Mouse (Mus musculus): ENCODE measurements around the gene Timp3. TPM values are rescaled to one million over a fixed set of nuclear protein-coding genes. Genes with fewer than 3 reads are reported as not detected.
A peak's percentile ranks its signal among the peaks of the same experiment; 100 is the strongest.

Timp3 gene
- total and polyA plus RNA-seq, 2 experiments from 2014 or later, result 33.6 to 62.9 TPM

DNA sequence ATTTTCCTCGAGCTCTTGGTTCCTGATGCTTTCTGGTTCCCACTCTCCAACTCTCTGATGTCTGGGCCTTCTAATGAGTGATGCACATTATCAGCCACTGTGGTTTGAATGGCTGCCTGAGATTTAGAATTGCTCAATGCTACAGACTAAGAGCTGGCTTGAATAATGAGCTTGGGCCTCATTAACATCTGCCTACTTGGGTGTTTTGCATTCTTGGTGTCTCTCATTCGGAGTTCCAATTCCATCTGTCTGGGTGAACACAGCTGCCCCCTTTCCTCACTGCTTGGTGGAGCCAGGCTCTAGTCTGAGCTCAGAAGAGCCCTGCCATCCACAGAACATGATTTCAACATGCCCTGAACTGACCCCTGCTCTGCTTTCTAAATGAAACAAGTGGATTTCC lies 89.7 kb downstream of the Timp3 start:
- H3K4me3 ChIP-seq (ENCODE audit: low read depth, low read length), result no peak overlapping the region
- H3K9me3 ChIP-seq (ENCODE audit: low read length), result 0 out of 2 replicates have a peak, but pooled peaks cover 3% of the 10 kb centered on the region
- H3K27me3 ChIP-seq (ENCODE audit: insufficient read depth, low read length), result no peaks in the 10 kb centered on the region
- no peak overlapping the region for H3K27ac ChIP-seq (ENCODE audit: low read depth, low read length)
- no peak overlapping the region for H3K9ac ChIP-seq
- no peak for TF ChIP-seq CTCF (IDR thresholded peaks at IDR 0.05; ENCODE audit: low read depth)
- 13% methylated on average over 2 of the region's 2 CpGs for WGBS
- H3K36me3 ChIP-seq (ENCODE audit: insufficient read depth), result no peaks in the 10 kb centered on the region
- H3K4me1 ChIP-seq (ENCODE audit: insufficient read depth), result peaks cover 4% of the 10 kb centered on the region; the same call in 1 of the 2 replicates
- peak; percentile 78 for ATAC-seq
- H3K4me2 ChIP-seq (ENCODE audit: low read depth), result no peak overlapping the region
- DNase-seq, result peak; percentile 38

DNA sequence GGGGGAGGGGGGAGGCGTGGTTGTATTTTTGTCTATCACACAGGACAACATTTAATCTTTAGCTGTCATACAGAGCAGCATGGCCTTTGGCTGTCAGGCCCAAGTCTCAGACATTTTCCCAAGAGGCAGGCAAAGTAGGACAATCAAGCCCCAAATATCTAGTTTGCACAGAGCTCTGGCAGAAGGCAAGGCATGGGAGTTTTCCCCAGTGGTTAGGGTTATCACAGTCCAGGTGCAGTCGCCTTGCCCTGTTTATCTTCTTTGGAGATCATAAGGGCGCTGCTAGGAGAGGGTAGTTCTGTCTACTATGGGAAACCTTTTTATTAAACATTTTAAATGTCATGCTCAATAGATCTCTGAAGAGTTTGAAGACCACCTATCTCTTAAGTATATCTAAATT lies 92.2 kb downstream of the Timp3 start:
- WGBS, result 92% methylated on average over 3 of the region's 3 CpGs
- Histone ChIP-seq H3K27me3 (ENCODE audit: insufficient read depth, low read length) (no peaks in the 10 kb centered on the region), H3K9me3 (ENCODE audit: low read length) (0 out of 2 replicates have a peak, but pooled peaks cover 3% of the 10 kb centered on the region), H3K36me3 (ENCODE audit: insufficient read depth) (no peaks in the 10 kb centered on the region), H3K4me1 (ENCODE audit: insufficient read depth) (peaks cover 4% of the 10 kb centered on the region; the same call in 1 of the 2 replicates), H3K4me2 (ENCODE audit: low read depth) (no peak overlapping the region), H3K9ac (no peak overlapping the region), H3K4me3 (ENCODE audit: low read depth, low read length) (no peak overlapping the region), H3K27ac (ENCODE audit: low read depth, low read length) (no peak overlapping the region)
- no peak for DNase-seq
- ATAC-seq, result no peak
- TF ChIP-seq CTCF (IDR thresholded peaks at IDR 0.05; ENCODE audit: low read depth), result no peak

DNA sequence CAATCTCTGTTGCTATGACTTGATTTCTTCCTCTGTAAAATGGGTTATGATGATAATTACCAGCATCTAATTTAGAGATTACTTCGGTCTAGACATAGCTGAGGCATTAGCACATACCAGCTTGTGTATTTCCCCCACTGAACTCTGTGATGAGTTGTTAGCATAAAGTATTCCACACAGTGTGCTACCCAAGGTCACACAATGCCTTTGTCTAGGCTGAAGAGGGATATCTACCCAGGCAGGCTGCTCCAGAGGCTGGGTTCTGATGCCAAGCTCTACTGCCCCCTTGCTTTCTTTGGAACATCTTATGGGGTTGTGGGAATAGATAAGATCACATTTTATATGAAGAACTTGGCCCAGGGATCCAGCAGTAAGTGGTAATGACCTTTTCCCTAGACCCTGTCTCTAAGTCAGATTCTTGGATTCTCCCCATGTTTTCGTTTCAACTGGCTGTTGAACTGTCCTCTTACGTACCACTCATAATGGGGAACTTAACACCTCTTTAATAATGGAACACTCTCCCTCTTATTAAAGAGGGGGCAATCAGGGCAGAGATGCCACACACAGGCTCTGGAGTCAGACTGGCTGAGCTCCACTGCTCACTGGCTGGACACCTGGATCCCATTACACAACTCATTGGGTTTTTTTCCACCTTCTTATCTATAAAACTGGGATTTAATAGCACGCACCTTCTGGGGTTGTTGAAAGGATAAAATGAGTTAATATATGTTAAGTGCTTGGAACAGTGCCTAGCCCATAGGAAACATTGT lies 97.6 kb downstream of the Timp3 start:
- Histone ChIP-seq H3K4me3 (ENCODE audit: low read depth, low read length) (no peak overlapping the region), H3K36me3 (ENCODE audit: insufficient read depth) (no peaks in the 10 kb centered on the region), H3K4me1 (ENCODE audit: insufficient read depth) (no peaks in the 10 kb centered on the region), H3K4me2 (ENCODE audit: low read depth) (no peak overlapping the region), H3K9ac (no peak overlapping the region), H3K9me3 (ENCODE audit: low read length) (0 out of 2 replicates have a peak, but pooled peaks cover 3% of the 10 kb centered on the region), H3K27ac (ENCODE audit: low read depth, low read length) (no peak overlapping the region), H3K27me3 (ENCODE audit: insufficient read depth, low read length) (no peaks in the 10 kb centered on the region)
- DNase-seq (no peak), ATAC-seq (no peak)
- WGBS, result 76% methylated on average over 4 of the region's 4 CpGs
- TF ChIP-seq CTCF (IDR thresholded peaks at IDR 0.05; ENCODE audit: low read depth), result no peak

DNA sequence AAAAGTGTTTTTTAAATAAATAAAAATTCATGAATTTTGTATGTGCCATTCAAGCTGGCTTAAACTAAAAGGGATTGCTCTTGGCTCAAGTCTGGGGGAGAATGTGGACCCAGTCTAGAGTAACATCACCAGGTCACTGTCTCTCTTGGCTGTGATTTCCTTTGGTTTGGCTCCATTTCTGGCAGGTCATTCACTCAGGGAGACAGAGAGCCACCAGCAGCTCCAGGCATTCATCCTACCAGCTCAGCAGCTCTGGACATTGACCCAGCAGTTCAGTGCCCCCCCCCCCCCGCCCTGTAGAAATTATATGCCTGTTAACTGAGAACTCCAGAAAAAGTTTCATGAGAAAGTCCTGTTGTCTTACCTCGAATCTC lies 98.2 kb downstream of the Timp3 start:
- Histone ChIP-seq H3K4me2 (ENCODE audit: low read depth) (no peak overlapping the region), H3K4me3 (ENCODE audit: low read depth, low read length) (no peak overlapping the region), H3K4me1 (ENCODE audit: insufficient read depth) (no peaks in the 10 kb centered on the region), H3K9me3 (ENCODE audit: low read length) (0 out of 2 replicates have a peak, but pooled peaks cover 3% of the 10 kb centered on the region), H3K36me3 (ENCODE audit: insufficient read depth) (no peaks in the 10 kb centered on the region), H3K9ac (no peak overlapping the region), H3K27ac (ENCODE audit: low read depth, low read length) (no peak overlapping the region), H3K27me3 (ENCODE audit: insufficient read depth, low read length) (no peaks in the 10 kb centered on the region)
- WGBS, result 82% methylated on average over 2 of the region's 2 CpGs
- no peak for DNase-seq
- TF ChIP-seq CTCF (IDR thresholded peaks at IDR 0.05; ENCODE audit: low read depth), result no peak
- no peak for ATAC-seq

Other genes starting within 250 kb of the Timp3 start
- 31.4 and 47.6 TPM in 2 replicates for gene Syn3, start 198.5 kb downstream of the Timp3 start, total RNA-seq (2014; rRNA removed)
- 11.2 and 16.4 TPM in 2 replicates for gene Syn3, start 198.5 kb downstream of the Timp3 start, polyA plus RNA-seq (2015; fragmentation: Nextera tagmentation; extraction: Ambion mirVana)

All from forebrain, postnatal 0 days (tissue).